Mouse (Mus musculus) cortical plate, adult 2 months (tissue): ENCODE measurements around the gene Rab8b.

Experiments
- CTCF ChIP-seq: fragments of 200-500 bp; IDR thresholded peaks from 2 replicates; pipeline ENCODE4 v1.5.1; 2011; ENCODE audit warnings: mild to moderate bottlenecking, control low read depth, low read length; ENCODE audit not compliant: insufficient read depth; ENCODE audit errors: extremely low read depth
- POLR2A ChIP-seq: fragments of 200-500 bp; IDR thresholded peaks from 2 replicates; pipeline ENCODE4 v1.6.1; 2011; ENCODE audit warnings: mild to moderate bottlenecking, low read length, control low read depth; ENCODE audit not compliant: insufficient read depth; ENCODE audit errors: extremely low read depth

DNA sequence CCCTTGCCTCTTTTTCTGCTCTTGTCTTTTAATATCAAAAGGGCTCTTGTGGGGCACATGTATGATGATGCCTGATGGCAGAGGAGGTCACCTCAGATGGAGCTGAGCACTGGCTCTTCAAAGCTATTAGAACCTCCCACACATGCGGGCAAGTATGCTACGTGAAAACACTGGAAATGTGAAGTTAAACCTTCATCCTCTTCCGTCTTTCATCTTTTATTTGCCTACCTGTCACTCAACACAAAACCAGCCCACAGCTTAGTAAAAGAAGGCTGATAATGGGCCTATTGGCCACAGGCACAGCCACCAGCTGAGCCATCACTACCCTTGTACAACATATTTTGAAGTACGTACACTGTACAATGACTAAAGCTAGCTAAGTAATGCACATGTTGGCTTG is 20.0 kb downstream of the Rab8b start:
- TF ChIP-seq CTCF (no peak), POLR2A (no peak)
